Mouse (Mus musculus) hindbrain, embryonic 11.5 days (tissue): ENCODE measurements around the gene Twf2. TPM values are rescaled to one million over a fixed set of nuclear protein-coding genes. Genes with fewer than 3 reads are reported as not detected.

Experiments
- ATAC-seq: fragments of 200-750 bp; cut with Nextera tagmentation; 2 replicates; pipeline ENCODE4 v1.8.0; 2017; ENCODE audit warnings: mild to moderate bottlenecking, moderate TSS enrichment, moderate library complexity; ENCODE audit not compliant: low FRiP score
- DNase-seq: peaks from one replicate; pipeline ENCODE4 v3.0.0-alpha.2; 2015; ENCODE audit warnings: low spot score
- H3K27ac ChIP-seq: fragments of 300-500 bp; sonication (generic); 2 replicates; pipeline ENCODE4 v1.5.1; 2014; ENCODE audit warnings: mild to moderate bottlenecking, low read depth, low read length
- H3K27me3 ChIP-seq: fragments of 300-500 bp; sonication (generic); 2 replicates; pipeline ENCODE4 v1.6.1; 2014; ENCODE audit warnings: mild to moderate bottlenecking, low read length, moderate library complexity, mixed read lengths; ENCODE audit not compliant: control insufficient read depth, insufficient read depth
- H3K36me3 ChIP-seq: fragments of 300-500 bp; sonication (generic); 2 replicates; pipeline ENCODE4 v1.6.1; 2014; ENCODE audit warnings: mild to moderate bottlenecking, low read length, moderate library complexity, mixed read lengths; ENCODE audit not compliant: control insufficient read depth, insufficient read depth
- H3K4me1 ChIP-seq: fragments of 300-500 bp; sonication (generic); replicated peaks from 2 replicates; pipeline ENCODE4 v1.6.1; 2014; ENCODE audit warnings: low read length, mixed read lengths; ENCODE audit not compliant: control insufficient read depth, insufficient read depth
- H3K4me2 ChIP-seq: fragments of 300-500 bp; sonication (generic); replicated peaks from 2 replicates; pipeline ENCODE4 v1.6.1; 2014; ENCODE audit warnings: mild to moderate bottlenecking, low read depth, low read length
- H3K4me3 ChIP-seq: fragments of 300-500 bp; sonication (generic); 2 replicates; pipeline ENCODE4 v1.5.1; 2014; ENCODE audit warnings: low read depth, low read length
- H3K9ac ChIP-seq: fragments of 300-500 bp; sonication (generic); 2 replicates; pipeline ENCODE4 v1.6.1; 2014; ENCODE audit warnings: low read depth, low read length
- H3K9me3 ChIP-seq: fragments of 300-500 bp; sonication (generic); 2 replicates; pipeline ENCODE4 v1.6.1; 2016; ENCODE audit warnings: low read length; ENCODE audit not compliant: control insufficient read depth
- WGBS: fragments of 180-500 bp; shearing (Covaris S2); extraction: QIAGEN DNeasy Blood & Tissue Kit; methylation state at CpG from one replicate; pipeline ENCODE4 v1.1.7; 2014; 5-methylcytosine and 5-hydroxymethylcytosine counted together
- polyA plus RNA-seq: library from polyadenylated mRNA; unstranded; fragments of >200 nt; fragmentation: Nextera tagmentation; extraction: Ambion mirVana; gene quantifications from 2 replicates; pipeline ENCODE4 v1.2.1, GENCODE M21; 2014

The Twf2 gene
- polyA plus RNA-seq, 1 experiment from 2014 or later = 59.6 TPM

DNA sequence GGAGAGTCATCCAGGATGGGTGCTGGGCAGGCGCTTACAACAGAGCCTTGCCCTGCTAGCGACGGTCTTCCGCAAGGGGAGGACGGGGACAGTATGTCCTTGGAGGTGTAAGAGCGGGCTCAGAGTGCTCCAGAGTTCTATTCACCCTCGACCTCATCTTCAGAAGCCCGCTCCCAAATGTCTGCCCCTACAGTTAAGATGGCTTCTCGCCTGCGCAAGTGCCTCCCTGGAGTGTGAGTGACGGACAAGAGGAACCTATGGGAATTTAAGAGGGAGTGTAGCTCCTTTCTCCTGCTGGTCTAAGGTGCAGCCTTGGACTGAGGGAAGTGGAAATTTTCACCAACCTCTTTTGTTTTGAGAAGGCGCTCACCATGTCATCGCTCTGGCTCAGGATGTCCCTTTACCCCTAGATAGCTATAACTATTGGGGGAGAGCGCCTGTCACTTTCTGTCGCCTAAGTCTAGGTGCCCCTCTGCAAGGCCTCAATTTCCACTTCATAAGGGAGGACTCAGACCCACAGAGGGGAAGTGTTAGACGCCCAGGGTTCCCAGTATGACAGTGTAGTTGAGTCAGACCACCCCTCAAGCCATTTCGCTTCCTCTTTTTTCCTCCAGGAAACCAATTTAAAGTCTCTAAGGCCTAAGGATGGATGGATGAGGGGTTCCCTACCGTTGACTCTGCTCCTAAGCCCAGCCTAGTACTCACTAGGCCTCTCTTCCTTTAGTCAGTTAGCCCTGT is 3.2 kb upstream of the Twf2 start, which contains the start of gene Ppm1m:
TSS of gene Ppm1m (minus strand) at position 212 of the 738 bp plus-strand sequence.
- Histone ChIP-seq H3K36me3 (no peaks in the 10 kb centered on the region), H3K4me1 (peaks cover 4% of the 10 kb centered on the region), H3K27me3 (no peaks in the 10 kb centered on the region), H3K4me3 (peak within 1 kb of the TSS; percentile 56), H3K27ac (no peak within 1 kb of the TSS), H3K9ac (peak within 1 kb of the TSS; percentile 74), H3K9me3 (no peaks in the 10 kb centered on the region), H3K4me2 (peak within 1 kb of the TSS; percentile 51)
- ATAC-seq = no peak
- 37% methylated on average over 18 of the region's 18 CpGs for WGBS
- DNase-seq = no peak

DNA sequence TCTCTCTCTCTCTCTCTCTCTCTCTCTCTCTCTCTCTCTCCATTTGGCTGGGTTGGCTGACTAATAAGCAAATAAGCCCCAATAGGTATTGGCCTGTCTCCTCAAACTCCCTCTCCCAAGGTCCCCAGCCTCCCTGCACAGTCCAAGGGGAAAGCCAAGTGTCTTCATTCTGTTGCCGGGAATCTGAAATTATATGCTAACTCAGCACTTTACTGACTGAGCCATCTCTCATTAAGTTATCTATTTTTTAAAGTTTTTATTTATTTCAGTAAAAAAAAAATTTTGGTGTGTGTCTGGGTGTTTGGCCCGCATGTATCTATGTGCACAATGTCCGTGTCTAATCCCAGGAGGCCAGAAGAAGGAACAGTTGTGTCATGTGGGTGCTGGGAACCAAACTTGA is 1.0 kb upstream of the Twf2 start:
- Histone ChIP-seq H3K9me3 (no peaks in the 10 kb centered on the region), H3K27ac (no peak overlapping the region), H3K9ac (no peak overlapping the region), H3K27me3 (no peaks in the 10 kb centered on the region), H3K36me3 (no peaks in the 10 kb centered on the region), H3K4me3 (no peak overlapping the region), H3K4me2 (peak overlapping the region; percentile 73), H3K4me1 (peaks cover 4% of the 10 kb centered on the region)
- DNase-seq = no peak
- 87% methylated on average over 3 of the region's 3 CpGs for WGBS
- ATAC-seq = no peak

DNA sequence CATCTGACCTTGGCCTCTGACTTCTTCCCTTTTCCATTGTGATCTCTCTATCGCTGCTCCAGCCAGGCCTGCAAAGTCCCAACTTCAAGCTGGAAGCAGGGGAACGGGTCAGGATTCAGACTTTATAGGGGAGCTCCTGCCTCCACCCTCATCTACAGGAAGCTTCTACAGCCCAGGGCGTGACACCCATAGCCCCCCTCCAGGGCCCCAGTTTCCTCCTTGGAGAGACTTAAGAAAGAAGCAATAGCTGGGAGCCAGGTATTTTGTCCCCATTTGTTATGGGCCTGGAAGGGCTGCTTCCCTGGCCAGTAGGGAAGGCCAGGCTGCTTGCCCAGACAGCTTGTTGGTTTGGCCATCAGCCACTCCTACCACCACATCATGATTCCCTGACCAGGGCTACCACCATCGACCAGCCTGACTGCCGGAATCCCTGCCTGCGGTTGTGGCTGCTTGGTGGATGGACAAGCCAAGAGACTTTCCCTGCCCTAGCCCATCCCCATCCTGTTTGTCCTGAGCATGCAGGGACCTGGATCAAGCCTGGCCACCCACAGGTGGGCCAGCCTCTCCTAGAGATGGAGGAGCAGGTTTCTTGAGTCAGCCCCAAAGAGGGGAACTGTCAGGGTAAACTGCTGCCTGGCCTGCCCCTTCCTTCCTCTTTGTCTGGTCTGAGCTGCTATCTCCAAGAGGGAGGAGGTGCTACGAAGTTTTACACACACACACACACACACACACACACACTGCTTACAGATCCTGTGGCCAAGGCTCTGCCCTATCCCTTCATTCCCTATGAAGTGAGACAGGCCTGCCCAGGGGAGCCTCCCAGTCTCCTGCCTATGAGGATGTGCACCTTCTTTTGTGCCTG is 1.3 kb downstream of the Twf2 start:
- H3K27me3 ChIP-seq = no peaks in the 10 kb centered on the region
- peaks cover 4% of the 10 kb centered on the region; the same call in 1 of the 2 replicates for H3K4me1 ChIP-seq
- H3K27ac ChIP-seq = no peak overlapping the region
- no peak overlapping the region for H3K9ac ChIP-seq
- no peak for DNase-seq
- H3K36me3 ChIP-seq = no peaks in the 10 kb centered on the region
- H3K4me2 ChIP-seq = peak overlapping the region; percentile 73
- WGBS = 81% methylated on average over 7 of the region's 7 CpGs
- no peak for ATAC-seq
- H3K9me3 ChIP-seq = no peaks in the 10 kb centered on the region
- H3K4me3 ChIP-seq = peak overlapping the region; percentile 65

DNA sequence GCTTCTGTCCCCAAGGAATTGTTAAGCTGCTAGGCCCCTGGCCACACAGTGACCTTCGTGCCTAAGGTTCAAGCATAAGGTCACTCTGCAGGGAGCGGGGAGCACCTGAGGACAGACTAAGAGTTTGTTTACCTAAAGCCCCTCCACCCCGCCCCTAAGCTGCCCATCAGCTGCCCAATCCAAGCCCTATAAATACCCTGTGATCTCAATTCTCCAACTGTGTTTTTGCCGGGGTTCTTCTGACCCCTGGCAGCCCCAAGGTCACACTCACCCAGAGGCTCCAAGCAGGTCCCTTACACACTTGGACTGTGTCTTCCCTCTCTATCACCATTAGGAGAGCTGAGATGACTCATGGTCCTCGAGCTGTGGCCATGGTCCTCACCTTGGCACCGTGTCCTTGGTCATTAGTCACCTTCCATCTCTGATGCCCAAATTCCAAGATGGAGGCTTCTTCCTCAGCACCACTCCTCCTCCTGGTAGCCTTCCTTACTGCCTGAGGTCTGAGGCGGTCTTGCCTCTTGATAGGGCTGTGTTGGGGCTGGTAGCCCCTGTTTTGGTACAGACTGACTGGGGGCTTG is 2.9 kb downstream of the Twf2 start:
- H3K9ac ChIP-seq = no peak overlapping the region
- 77% methylated on average over 7 of the region's 7 CpGs for WGBS
- H3K4me2 ChIP-seq = no peak overlapping the region
- no peaks in the 10 kb centered on the region for H3K36me3 ChIP-seq
- no peaks in the 10 kb centered on the region for H3K27me3 ChIP-seq
- no peak for ATAC-seq
- no peak overlapping the region for H3K4me3 ChIP-seq
- DNase-seq = no peak
- no peak overlapping the region for H3K27ac ChIP-seq
- H3K4me1 ChIP-seq = peaks cover 4% of the 10 kb centered on the region; the same call in 1 of the 2 replicates
- no peaks in the 10 kb centered on the region for H3K9me3 ChIP-seq

DNA sequence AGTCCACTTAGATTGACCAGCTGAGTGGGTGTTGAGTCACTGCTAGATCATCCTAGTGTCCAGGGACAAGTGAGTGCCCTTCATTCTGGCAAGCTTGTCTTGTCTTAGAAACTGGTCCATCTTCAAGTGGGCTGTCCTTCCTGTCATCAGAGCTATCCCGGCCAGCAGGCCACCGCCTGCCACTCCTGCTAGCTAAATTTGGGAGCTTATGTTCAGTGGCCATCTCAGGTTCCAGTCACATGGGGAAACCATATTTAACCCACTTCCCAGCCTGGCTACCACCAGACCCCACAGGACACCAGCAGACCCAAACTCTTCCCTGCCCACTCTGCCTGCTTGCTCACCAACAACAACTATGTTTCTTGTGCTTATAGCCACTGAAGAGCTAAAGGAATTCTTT is 3.6 kb downstream of the Twf2 start:
- Histone ChIP-seq H3K4me1 (peaks cover 7% of the 10 kb centered on the region; the same call in 1 of the 2 replicates), H3K9ac (no peak overlapping the region), H3K27me3 (no peaks in the 10 kb centered on the region), H3K4me2 (no peak overlapping the region), H3K9me3 (no peaks in the 10 kb centered on the region), H3K36me3 (no peaks in the 10 kb centered on the region), H3K27ac (no peak overlapping the region), H3K4me3 (no peak overlapping the region)
- 92% methylated on average over 2 of the region's 2 CpGs for WGBS
- DNase-seq (no peak), ATAC-seq (no peak)

DNA sequence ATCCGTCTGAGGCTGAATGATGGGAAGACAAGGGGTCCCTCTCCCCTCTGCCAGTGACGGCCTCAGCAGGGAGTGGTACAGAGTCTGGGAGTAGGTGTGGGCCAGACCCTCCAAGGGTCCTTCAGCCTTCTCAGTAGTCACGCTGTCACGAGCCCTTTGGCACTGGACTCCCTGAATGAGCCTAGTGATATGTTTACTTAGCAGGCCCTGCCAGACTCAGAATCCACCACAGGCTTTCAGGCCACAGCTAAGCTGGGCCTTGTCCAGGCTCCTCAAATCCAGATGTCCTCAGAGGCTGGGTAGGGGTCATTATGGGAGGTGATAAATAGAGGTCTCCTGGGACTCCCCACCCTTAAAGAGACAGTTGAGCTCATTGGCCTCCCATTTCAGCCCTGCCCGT is 5.3 kb downstream of the Twf2 start:
- Histone ChIP-seq H3K4me1 (peaks cover 7% of the 10 kb centered on the region; the same call in 1 of the 2 replicates), H3K27me3 (no peaks in the 10 kb centered on the region), H3K9ac (no peak overlapping the region), H3K4me3 (no peak overlapping the region), H3K9me3 (no peaks in the 10 kb centered on the region), H3K36me3 (no peaks in the 10 kb centered on the region), H3K27ac (no peak overlapping the region), H3K4me2 (no peak overlapping the region)
- WGBS = 88% methylated on average over 5 of the region's 5 CpGs
- DNase-seq (no peak), ATAC-seq (no peak)

DNA sequence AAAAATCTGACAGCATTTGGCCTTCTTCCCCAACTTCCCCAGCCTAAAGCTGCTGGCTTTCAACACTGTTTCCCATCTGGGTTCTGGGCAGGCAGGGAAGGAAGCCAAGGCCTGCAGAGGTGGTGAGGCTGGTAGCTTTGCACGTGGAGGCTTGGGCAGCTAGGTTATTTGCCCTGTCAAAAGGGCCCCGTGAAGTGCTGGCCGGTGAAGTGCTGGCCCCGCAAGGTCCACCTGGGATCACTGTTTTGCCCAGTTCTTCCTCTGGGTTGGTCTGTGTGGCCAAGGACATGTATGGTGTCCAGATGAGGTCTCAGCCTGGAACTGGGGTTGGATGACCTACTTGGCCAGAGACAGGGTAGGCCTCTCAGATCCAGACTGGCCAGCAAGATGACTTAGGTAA is 7.0 kb downstream of the Twf2 start:
- Histone ChIP-seq H3K36me3 (no peaks in the 10 kb centered on the region), H3K4me1 (peaks cover 3% of the 10 kb centered on the region; the same call in 1 of the 2 replicates), H3K9ac (no peak overlapping the region), H3K9me3 (no peaks in the 10 kb centered on the region), H3K4me2 (no peak overlapping the region), H3K27me3 (no peaks in the 10 kb centered on the region), H3K27ac (no peak overlapping the region), H3K4me3 (no peak overlapping the region)
- no peak for DNase-seq
- no peak for ATAC-seq
- 91% methylated on average over 4 of the region's 4 CpGs for WGBS

DNA sequence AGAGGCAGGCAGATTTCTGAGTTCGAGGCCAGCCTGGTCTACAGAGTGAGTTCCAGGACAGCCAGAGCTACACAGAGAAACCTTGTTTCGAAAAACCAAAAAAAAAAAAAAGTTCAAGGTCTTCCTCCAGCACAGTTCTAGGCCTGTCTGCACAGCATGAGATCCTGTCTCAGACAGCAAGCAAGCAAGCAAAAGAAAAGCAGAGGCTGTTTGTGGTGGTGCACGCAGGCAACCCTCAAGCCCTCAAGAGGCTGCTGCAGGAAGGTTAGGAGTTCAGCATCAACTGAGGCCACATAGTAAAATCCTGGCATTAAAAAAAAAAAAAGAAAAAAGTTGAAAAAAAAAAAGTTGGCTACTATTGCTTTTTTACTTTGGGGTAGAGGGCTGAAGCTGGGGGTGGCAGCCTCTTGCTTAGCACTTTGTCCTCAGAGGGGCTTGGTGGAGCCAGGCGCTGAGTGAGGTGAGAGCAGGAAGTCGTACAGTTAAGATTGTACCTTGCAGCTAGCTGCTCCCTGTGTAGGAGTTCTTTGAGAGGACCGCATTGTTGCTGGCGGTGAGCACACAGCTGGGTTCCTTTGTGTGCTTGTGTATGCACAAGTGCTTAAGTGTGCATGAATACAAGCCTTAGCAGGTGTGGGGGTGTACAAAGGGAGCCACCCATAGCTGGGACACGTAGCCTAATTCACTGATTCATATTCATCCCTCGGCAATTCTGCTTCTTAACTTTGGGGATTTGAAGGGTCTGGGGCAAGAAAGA is 8.1 kb downstream of the Twf2 start:
- H3K27me3 ChIP-seq = no peaks in the 10 kb centered on the region
- H3K4me2 ChIP-seq = peak overlapping the region; percentile 39
- WGBS = 38% methylated on average over 9 of the region's 9 CpGs
- H3K4me3 ChIP-seq = 0 out of 2 replicates have a peak overlapping the region, but pooled peaks have one; percentile 10
- H3K36me3 ChIP-seq = no peaks in the 10 kb centered on the region
- peaks cover 3% of the 10 kb centered on the region; the same call in 1 of the 2 replicates for H3K4me1 ChIP-seq
- peak overlapping the region; percentile 51 for H3K9ac ChIP-seq
- H3K9me3 ChIP-seq = no peaks in the 10 kb centered on the region
- ATAC-seq (0 out of 2 replicates have a peak, but pooled peaks have one; percentile 17), DNase-seq (peak; percentile 43)
- H3K27ac ChIP-seq = peak overlapping the region; percentile 4; the same call in 1 of the 2 replicates
